Mouse (Mus musculus): ENCODE measurements around the gene Npm3. TPM values are rescaled to one million over a fixed set of nuclear protein-coding genes. Genes with fewer than 3 reads are reported as not detected.
A peak's percentile ranks its signal among the peaks of the same experiment; 100 is the strongest.

The Npm3 gene
- polyA plus RNA-seq (2012; fragmentation: generic; extraction: Trizol) = 175 TPM
- long read RNA-seq, experiment 1, partial matches to known transcripts = 0 of 4 reads
- long read RNA-seq, experiment 1, other reads (novel, unspliced or antisense) = 0 of 4 reads
- long read RNA-seq, experiment 2, partial matches to known transcripts = 0 of 5 reads
- long read RNA-seq, experiment 2, other reads (novel, unspliced or antisense) = 1 of 5 reads

GRCm38 (mm10) chr19:45749243-45750043 is at the start of gene Npm3:
TSS of gene Npm3 (minus strand) at chr19:45749591.
- Histone ChIP-seq H3K4me3 (ENCODE audit: insufficient read depth, poor library complexity, severe bottlenecking) (peak within 1 kb of the TSS; percentile 89), H3K36me3 (ENCODE audit: control insufficient read depth, insufficient read depth) (peaks cover 44% of the 10 kb centered on the region), H3K27me3 (ENCODE audit: control insufficient read depth, insufficient read depth, insufficient read length) (no peaks in the 10 kb centered on the region), H3ac (ENCODE audit: control insufficient read depth, insufficient read length, low read depth) (peak within 1 kb of the TSS; percentile 92), H3K79me3 (ENCODE audit: low read depth) (peaks cover 7% of the 10 kb centered on the region), H3K79me2 (ENCODE audit: control insufficient read depth, insufficient read depth) (peaks cover 25% of the 10 kb centered on the region)
- TF ChIP-seq MYOD1 (IDR thresholded peaks at IDR 0.05; ENCODE audit: control insufficient read depth, insufficient read length, low read depth) (no peak), CTCF (IDR thresholded peaks at IDR 0.05; ENCODE audit: control insufficient read depth, insufficient read depth, insufficient read length) (no peak), CEBPB (IDR thresholded peaks at IDR 0.05; ENCODE audit: low read depth) (no peak), MAX (IDR thresholded peaks at IDR 0.05) (peak; percentile 23), MYOG (IDR thresholded peaks at IDR 0.05; ENCODE audit: control insufficient read depth, extremely low read depth, insufficient read length) (no peak), FOSL1 (IDR thresholded peaks at IDR 0.05; ENCODE audit: insufficient read depth, low read length, poor library complexity, severe bottlenecking) (no peak)

- H3ac ChIP-seq (ENCODE audit: control insufficient read depth, insufficient read length, low read depth) = no peak overlapping the region
- TF ChIP-seq FOSL1 (IDR thresholded peaks at IDR 0.05; ENCODE audit: insufficient read depth, low read length, poor library complexity, severe bottlenecking) = no peak
- no peak for TF ChIP-seq MYOD1 (IDR thresholded peaks at IDR 0.05; ENCODE audit: control insufficient read depth, insufficient read length, low read depth)
- TF ChIP-seq CTCF (IDR thresholded peaks at IDR 0.05; ENCODE audit: control insufficient read depth, insufficient read depth, insufficient read length) = no peak
- no peak for TF ChIP-seq MYOG (IDR thresholded peaks at IDR 0.05; ENCODE audit: control insufficient read depth, extremely low read depth, insufficient read length)
- no peak for TF ChIP-seq USF1 (IDR thresholded peaks at IDR 0.05; ENCODE audit: low read depth)
- no peak for TF ChIP-seq CEBPB (IDR thresholded peaks at IDR 0.05; ENCODE audit: low read depth)
- TF ChIP-seq MAX (IDR thresholded peaks at IDR 0.05) = no peak
- peaks cover 3% of the 10 kb centered on the region for H3K27me3 ChIP-seq (ENCODE audit: control insufficient read depth, insufficient read depth, insufficient read length)
- H3K4me3 ChIP-seq (ENCODE audit: insufficient read depth, poor library complexity, severe bottlenecking) = no peak overlapping the region
- H3K79me3 ChIP-seq (ENCODE audit: low read depth) = no peaks in the 10 kb centered on the region
- no peaks in the 10 kb centered on the region for H3K79me2 ChIP-seq (ENCODE audit: control insufficient read depth, insufficient read depth)
- no peaks in the 10 kb centered on the region for H3K36me3 ChIP-seq (ENCODE audit: control insufficient read depth, insufficient read depth)
Observed at GRCm38 (mm10) chr19:45796879-45797278, 47.5 kb upstream of the Npm3 start.

- H3K79me2 ChIP-seq (ENCODE audit: control insufficient read depth, insufficient read depth) = no peaks in the 10 kb centered on the region
- TF ChIP-seq MAX (IDR thresholded peaks at IDR 0.05) = no peak
- no peak for TF ChIP-seq USF1 (IDR thresholded peaks at IDR 0.05; ENCODE audit: low read depth)
- no peak for TF ChIP-seq FOSL1 (IDR thresholded peaks at IDR 0.05; ENCODE audit: insufficient read depth, low read length, poor library complexity, severe bottlenecking)
- TF ChIP-seq MYOG (IDR thresholded peaks at IDR 0.05; ENCODE audit: control insufficient read depth, extremely low read depth, insufficient read length) = no peak
- no peak for TF ChIP-seq MYOD1 (IDR thresholded peaks at IDR 0.05; ENCODE audit: control insufficient read depth, insufficient read length, low read depth)
- no peak for TF ChIP-seq CTCF (IDR thresholded peaks at IDR 0.05; ENCODE audit: control insufficient read depth, insufficient read depth, insufficient read length)
- no peak for TF ChIP-seq CEBPB (IDR thresholded peaks at IDR 0.05; ENCODE audit: low read depth)
- H3ac ChIP-seq (ENCODE audit: control insufficient read depth, insufficient read length, low read depth) = no peak overlapping the region
- H3K4me3 ChIP-seq (ENCODE audit: insufficient read depth, poor library complexity, severe bottlenecking) = no peak overlapping the region
- H3K36me3 ChIP-seq (ENCODE audit: control insufficient read depth, insufficient read depth) = no peaks in the 10 kb centered on the region
- no peaks in the 10 kb centered on the region for H3K79me3 ChIP-seq (ENCODE audit: low read depth)
- H3K27me3 ChIP-seq (ENCODE audit: control insufficient read depth, insufficient read depth, insufficient read length) = peaks cover 3% of the 10 kb centered on the region
Observed at GRCm38 (mm10) chr19:45796061-45796556, 46.7 kb upstream of the Npm3 start.

GRCm38 (mm10) chr19:45795406-45795944 is 46.1 kb upstream of the Npm3 start:
- peaks cover 3% of the 10 kb centered on the region for H3K27me3 ChIP-seq (ENCODE audit: control insufficient read depth, insufficient read depth, insufficient read length)
- no peaks in the 10 kb centered on the region for H3K36me3 ChIP-seq (ENCODE audit: control insufficient read depth, insufficient read depth)
- TF ChIP-seq FOSL1 (IDR thresholded peaks at IDR 0.05; ENCODE audit: insufficient read depth, low read length, poor library complexity, severe bottlenecking) (no peak), MYOD1 (IDR thresholded peaks at IDR 0.05; ENCODE audit: control insufficient read depth, insufficient read length, low read depth) (no peak), CTCF (IDR thresholded peaks at IDR 0.05; ENCODE audit: control insufficient read depth, insufficient read depth, insufficient read length) (no peak), USF1 (IDR thresholded peaks at IDR 0.05; ENCODE audit: low read depth) (no peak), MAX (IDR thresholded peaks at IDR 0.05) (no peak), MYOG (IDR thresholded peaks at IDR 0.05; ENCODE audit: control insufficient read depth, extremely low read depth, insufficient read length) (no peak), CEBPB (IDR thresholded peaks at IDR 0.05; ENCODE audit: low read depth) (no peak)
- H3K4me3 ChIP-seq (ENCODE audit: insufficient read depth, poor library complexity, severe bottlenecking) = no peak overlapping the region
- H3K79me2 ChIP-seq (ENCODE audit: control insufficient read depth, insufficient read depth) = no peaks in the 10 kb centered on the region
- no peak overlapping the region for H3ac ChIP-seq (ENCODE audit: control insufficient read depth, insufficient read length, low read depth)
- H3K79me3 ChIP-seq (ENCODE audit: low read depth) = no peaks in the 10 kb centered on the region

DNA sequence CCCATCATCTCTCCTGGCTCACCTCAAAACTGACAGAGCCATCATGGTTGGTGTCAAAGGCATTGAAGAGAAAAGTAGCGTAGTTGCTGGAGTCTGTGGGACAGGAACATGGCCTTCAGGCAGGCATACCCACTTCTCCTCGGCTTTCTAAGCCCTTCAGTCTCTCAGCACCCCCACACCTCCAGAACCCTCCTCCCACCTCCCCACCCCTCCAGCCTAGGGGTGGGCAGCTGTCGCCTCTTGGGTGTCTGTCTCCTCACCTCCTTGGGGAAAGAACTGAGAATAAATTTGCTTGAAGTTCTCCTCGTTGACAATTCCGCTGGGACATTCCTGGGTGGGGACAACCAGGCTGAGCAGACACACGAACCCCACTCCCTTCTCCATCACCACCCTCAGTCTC is 45.3 kb upstream of the Npm3 start:
- TF ChIP-seq MAX (IDR thresholded peaks at IDR 0.05) (no peak), MYOG (IDR thresholded peaks at IDR 0.05; ENCODE audit: control insufficient read depth, extremely low read depth, insufficient read length) (no peak), MYOD1 (IDR thresholded peaks at IDR 0.05; ENCODE audit: control insufficient read depth, insufficient read length, low read depth) (no peak), USF1 (IDR thresholded peaks at IDR 0.05; ENCODE audit: low read depth) (no peak)
- H3K27me3 ChIP-seq (ENCODE audit: control insufficient read depth, insufficient read depth, insufficient read length) = no peaks in the 10 kb centered on the region
- no peaks in the 10 kb centered on the region for H3K36me3 ChIP-seq (ENCODE audit: control insufficient read depth, insufficient read depth)

More for the DNA sequence above, 45.3 kb upstream of the Npm3 start:
- Histone ChIP-seq H3K79me2 (ENCODE audit: control insufficient read depth, insufficient read depth) (no peaks in the 10 kb centered on the region), H3K79me3 (ENCODE audit: low read depth) (no peaks in the 10 kb centered on the region), H3ac (ENCODE audit: control insufficient read depth, insufficient read length, low read depth) (no peak overlapping the region), H3K4me3 (ENCODE audit: insufficient read depth, poor library complexity, severe bottlenecking) (no peak overlapping the region)

Measured in C2C12 (cell line).